Mouse (Mus musculus): ENCODE results near the gene Agfg2. TPM values are rescaled to one million over a fixed set of nuclear protein-coding genes. Genes with fewer than 3 reads are reported as not detected.
"Not testable (repeated sequence)": the region's sequence is repeated elsewhere in the genome, so short reads cannot be mapped to it uniquely, and the experiment has no call there.

The Agfg2 gene
- total RNA-seq (2021), result 10 to 100 TPM; 11.8 to 13.3 TPM

DNA sequence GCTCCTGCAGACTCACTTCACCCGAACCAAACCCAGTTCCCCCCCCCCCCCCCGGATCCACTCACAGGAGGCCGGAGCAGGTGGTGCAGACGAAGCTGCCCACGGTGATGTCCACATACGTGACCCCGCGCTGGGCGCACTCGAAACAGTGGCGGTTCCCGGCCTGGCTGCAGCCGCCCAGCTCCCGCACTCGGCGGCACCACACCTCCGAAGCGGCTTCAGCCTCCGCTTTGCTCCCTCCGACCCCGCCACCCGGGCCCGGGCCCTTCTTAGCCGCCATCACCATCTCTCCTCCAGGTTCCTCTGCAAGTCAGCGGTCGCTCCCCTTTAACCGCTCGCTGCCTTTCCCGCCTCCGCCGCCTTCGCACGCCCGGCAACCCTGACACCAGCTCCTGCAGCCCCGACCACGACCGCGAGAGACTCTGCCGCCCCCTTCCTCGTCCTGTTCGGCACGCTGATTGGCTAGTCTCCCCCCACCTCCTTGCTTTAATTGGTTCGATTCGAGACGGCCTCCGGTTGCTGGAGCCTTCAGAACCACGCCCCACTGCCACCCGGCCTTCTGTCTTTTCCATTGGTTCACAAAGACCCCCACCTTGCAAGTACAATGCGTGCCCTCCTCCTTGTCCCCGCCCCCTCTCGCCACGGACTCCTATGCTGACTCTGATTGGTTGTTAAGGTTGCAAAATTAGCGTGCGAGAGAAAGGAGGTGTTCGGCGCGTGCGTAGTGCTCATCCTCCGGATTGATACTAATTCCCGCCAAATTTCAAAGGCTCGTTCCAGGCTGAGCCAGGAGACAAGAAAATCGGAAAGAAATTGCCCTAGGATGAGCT, at the start of gene Agfg2:
Agfg2 (minus strand) TSS at position 433 of the 830 bp plus-strand sequence.
- intact Hi-C loops (cut with DNase I), result loop anchor here (5.0 kb wide), 1 partner anchor 53 kb away; no protein-coding TSS in a partner anchor
- peak; percentile 99 for DNase-seq (ENCODE audit: low spot score)

DNA sequence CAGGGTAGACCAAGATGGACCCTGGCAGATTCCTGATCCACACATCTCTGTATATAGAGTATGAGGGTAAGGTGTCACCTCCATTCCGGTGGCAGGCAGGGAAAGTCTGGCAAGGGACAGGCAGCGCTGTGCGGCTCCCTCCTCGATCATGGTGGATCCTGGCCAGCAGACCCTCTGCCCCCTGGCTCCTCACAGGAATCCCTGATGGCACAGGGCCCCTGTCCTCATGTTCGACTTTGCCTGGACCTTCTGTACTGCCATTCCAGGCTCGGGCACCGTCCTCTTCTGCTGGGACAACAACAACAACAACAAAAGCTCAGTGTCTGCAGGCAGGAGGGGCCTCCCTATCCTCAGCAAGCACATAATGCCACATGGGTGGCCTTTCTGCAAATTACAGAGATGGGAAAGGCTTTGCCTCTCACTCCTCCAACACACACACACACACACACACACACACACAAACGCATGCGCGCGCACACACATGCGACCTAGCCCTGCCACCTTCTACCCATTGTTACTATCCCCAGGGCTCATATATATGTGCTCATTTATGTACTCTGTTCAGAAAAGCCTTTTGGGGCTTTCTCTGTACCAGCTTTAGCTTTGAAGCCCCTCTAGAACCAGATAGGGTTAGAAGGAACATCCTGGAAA, 49.2 kb upstream of the Agfg2 start:
- intact Hi-C loops (cut with DNase I), result no loop called here
- DNase-seq (ENCODE audit: low spot score), result no peak

DNA sequence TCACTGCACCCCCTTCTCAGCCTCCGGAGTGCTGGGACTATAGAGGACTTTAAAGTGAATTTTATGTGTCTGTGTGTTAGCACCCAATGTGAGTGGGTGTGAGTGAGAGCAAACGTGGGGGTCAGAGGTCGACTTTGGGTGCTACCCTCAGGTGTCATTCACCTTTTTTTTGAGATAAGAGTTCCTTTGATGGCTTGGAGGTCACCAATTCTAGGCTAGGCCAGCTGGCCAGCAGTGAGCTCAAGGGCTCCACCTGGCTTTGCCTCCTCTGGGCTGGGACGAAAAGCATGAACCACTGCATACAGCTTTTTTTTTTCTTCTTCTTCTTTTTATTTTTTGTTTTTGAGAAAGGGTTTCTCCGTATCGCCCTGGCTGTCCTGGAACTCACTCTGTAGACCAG, 42.2 kb upstream of the Agfg2 start:
- intact Hi-C loops (cut with DNase I), result no loop called here
- no peak for DNase-seq (ENCODE audit: low spot score)

DNA sequence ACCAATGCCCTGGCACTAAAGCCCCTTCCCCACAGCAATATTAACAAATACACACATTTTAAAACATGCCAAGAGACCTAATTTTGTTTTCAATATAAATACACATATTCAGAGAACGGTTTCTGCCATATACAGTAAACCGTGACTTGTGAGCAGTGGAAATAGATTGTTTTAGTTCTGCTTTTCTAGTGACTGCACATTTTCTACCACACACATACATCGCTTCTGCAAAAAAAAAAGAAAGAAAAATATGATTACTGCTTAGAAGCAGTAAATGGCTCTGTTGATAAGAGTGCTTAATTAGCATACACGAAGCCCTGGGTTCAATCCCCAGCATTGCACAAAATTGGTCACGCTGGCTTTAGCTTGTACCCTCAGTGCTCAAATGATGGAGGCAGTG, 39.3 kb upstream of the Agfg2 start:
- no peak for DNase-seq (ENCODE audit: low spot score)
- intact Hi-C loops (cut with DNase I), result no loop called here

DNA sequence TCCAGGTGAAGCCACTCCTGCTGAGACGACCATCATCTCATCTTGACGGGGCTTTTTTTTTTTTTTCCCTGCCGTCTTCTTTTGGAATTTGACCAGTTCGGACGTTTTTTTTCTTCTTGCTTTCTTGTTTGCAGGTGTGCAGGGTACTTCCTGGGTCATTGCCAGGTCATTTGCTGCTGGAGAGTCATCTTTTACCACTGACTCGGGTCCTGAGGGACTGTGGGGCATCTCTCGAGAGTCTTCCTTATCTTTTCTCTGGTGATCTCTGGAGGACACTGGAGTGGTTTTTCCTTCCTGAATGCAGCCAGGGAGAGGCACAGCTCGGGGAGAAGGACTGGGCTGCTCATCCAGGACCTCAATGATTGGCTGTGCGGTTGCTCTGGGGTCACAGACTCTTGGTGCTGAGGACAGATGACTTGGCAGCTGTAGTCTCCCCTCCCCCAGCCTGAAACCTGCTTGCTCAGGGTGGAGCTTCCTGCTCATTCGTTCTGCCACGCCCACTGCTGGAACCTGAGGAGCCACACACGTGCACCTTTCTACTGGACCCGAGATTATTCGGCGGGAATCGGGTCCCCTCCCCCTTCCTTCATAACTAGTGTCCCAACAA, 36.1 kb upstream of the Agfg2 start:
- intact Hi-C loops (cut with DNase I); DNase-seq (ENCODE audit: low spot score): not testable (repeated sequence)

DNA sequence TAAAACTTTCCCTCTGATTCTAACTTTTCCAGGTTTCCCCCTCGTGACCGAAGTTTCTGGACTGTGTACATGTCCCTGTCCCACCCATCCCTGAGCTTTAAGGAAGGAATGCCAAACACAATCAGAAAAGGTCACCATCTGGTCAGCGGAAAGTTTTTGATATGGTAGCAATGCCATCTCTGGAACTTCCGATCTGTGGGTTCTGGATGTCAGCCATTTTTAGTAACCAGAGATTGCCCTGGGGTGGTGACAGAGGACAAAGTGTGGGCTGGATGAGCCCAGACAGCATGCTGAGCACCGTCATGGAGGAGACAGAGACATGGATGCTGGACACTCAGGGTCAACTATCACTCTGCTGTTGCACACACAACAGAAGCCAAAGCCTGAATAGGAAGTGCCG, 34.6 kb upstream of the Agfg2 start:
- intact Hi-C loops (cut with DNase I), result no loop called here
- no peak for DNase-seq (ENCODE audit: low spot score)

DNA sequence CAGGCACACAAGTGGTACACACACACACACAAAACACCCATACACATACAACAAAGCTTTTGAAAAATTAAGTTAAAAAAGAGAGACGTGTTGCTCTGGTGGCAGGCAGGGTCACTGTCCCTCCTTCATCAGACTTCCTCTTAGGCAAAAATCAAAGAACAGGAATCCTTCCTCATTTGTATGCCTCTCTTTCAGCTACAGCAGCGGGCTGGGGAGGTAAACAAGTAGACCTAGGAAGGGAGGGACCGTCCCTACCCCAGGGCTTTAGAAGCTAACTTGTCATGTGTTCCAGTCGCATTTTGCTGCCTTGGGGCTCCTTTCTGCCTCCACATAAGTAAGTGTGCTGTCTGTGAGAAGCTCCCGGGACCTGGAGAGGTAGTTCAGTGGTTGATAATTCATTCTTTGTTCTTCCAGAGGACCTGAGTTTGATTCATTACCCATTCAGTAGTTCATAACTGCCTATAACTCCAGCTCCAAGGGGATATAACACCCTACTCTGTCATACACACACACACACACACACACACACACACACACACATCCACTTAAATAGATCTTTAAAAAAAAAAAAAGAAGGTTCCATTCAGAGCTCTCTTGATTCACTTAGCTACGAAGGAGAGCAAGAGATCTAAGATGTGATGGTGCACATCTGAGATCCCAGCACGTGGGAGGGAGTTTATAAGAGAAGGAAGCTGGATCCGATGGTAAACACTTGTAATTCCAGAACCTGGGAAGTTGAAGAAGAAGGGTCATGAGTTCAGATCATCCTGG, 33.7 kb upstream of the Agfg2 start:
- intact Hi-C loops (cut with DNase I), result no loop called here
- no peak for DNase-seq (ENCODE audit: low spot score)

DNA sequence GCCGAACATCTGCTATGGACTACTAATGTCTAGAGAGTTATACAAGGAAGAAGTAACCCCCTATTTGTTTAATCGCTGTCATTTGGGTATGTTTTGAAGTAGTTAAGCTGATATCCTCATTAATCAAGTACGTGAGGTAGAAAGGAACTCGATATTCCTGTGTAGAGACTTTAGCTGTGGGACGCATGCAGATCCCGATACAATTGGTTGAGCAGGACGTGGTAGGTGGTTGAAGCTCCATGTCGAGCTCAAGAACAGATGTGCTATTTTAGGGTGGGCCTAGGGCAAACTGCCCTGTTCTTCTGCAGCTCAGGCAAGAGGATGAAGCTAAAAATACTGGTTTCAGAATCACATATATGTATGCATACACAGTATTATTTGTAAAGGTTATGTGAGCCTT, 31.2 kb upstream of the Agfg2 start:
- intact Hi-C loops (cut with DNase I), result no loop called here
- no peak for DNase-seq (ENCODE audit: low spot score)

DNA sequence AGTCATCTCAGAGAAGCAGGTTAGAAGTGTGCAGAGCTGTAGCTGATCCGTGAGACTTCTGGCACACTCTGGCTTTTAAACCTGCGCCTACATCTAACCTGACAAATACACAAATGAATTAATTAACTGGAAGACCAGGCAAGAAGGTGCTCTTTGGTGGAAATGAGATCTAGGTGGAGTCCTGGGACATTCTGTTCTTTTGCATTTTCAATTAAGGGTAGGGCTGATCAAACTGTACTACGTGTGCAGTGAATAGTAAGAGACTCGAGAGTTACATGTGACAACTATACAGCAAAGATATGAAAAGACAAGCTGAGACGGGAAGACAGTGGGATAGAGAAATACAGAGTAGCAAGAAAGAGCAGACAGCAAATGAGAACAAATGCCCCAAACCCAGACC, 28.9 kb upstream of the Agfg2 start:
- no peak for DNase-seq (ENCODE audit: low spot score)
- intact Hi-C loops (cut with DNase I), result no loop called here

DNA sequence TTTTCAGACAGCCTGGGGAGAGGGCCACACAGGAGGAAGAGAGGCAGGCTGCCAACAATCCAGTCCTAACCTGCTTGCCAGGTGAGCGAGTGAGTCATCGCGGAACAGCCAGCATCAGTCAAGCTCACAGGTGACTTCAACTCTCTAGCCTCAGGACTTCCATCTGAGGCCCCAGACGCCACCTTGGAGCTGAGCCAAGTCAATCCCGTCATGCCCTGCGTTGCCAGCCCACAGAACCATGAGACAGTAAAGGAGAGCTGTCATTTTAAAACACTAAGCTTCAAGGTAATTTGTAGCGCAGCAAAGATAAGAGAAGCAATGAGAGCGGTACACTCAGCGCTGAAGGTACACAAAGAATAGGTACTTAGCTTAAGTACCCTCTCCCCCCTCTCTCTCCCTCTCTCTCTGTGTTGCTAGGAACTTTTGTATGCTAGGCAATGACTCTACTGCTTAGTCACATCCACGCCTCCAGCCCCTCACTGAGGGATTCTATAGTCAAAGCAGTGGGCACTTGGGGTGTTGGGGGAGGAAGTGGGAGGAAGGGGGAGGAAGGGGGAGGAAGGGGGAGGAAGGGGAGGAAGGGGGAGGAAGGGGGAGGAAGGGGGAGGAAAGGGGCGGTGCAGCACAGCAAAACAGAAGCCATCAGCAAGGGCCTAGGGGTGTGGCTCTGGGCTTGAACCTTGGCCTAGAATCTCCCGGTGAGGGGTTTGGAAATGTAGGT, 22.5 kb upstream of the Agfg2 start:
- intact Hi-C loops (cut with DNase I), result no loop called here
- DNase-seq (ENCODE audit: low spot score), result no peak

DNA sequence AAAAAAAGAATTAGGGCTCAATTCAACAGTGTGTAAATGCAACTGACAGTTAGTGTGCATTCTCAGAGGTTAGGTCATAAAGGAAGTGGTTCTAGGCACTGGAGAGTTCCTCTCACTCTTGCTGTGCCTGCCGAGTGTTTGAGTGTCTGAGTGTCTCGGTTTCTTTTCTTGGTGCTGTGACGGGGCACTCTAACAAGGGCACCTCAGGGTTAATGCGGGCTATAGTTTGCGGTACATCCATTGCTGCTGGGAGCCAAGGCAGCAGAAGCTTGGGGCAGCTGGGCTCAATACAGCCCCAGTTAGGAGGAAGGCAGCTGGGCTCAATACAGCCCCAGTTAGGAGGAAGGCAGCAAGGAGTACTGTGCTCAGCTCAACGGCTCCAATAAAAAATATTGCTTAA, 20.7 kb upstream of the Agfg2 start:
- no peak for DNase-seq (ENCODE audit: low spot score)

DNA sequence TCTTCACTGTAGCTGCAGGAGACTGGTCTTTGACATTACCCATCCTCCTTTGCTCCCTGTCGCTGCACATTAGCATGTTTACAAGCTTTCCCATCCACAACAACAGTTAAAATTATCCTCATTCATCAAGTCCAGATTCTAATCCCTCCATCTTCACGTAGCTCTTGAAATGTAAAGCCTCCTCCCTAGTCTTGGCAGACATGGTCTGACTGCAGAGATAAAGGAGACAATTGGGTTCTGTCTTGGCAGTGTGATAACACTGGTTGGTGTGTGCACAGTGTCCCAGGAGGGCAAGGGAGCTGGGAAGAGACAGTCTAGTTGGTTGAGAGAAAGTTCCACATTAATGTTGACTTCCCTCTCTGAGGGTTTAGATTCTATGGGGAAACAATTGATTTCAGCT, 15.3 kb upstream of the Agfg2 start:
- no peak for DNase-seq (ENCODE audit: low spot score)
- intact Hi-C loops (cut with DNase I), result no loop called here

More for the DNA sequence above, 20.7 kb upstream of the Agfg2 start:
- intact Hi-C loops (cut with DNase I), result no loop called here

DNA sequence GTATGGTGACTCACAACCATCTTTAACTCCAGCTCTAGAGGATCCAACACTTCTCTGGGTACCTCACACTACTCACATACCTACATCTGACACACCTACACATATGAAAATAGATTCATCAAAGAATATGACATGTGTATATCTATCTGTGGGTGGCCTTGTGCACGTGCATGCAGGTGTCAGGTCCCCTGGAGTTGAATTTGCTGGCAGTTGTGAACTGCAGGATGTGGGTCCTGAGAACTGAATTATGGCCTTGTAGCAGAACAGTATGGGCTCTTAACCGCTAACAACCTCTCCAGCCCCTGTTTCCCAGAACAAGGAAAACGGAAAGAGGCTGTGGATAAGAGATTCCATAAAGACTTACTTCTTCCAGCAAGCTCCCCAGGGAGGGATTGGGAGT, 14.6 kb upstream of the Agfg2 start:
- DNase-seq (ENCODE audit: low spot score), result no peak
- intact Hi-C loops (cut with DNase I), result no loop called here

DNA sequence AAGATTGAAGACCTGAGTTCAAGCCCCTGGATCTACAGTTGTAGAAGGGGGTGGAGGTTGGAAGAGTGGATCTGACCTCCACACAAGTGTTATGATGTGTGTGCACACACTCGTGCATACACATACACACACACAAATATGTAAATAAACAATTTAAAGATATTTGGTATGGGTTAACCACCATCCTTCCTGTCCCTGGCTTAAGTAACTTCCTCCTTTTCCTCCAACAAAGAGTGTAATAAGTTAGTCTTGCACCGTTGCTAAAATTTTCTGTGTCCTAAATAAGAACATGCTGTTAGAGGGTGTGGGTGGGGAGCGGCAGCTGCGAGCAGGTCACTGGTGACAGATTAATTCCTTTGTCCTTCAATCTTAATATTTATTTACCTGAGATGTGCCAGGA, 11.4 kb upstream of the Agfg2 start:
- intact Hi-C loops (cut with DNase I), result no loop called here
- DNase-seq (ENCODE audit: low spot score), result no peak

DNA sequence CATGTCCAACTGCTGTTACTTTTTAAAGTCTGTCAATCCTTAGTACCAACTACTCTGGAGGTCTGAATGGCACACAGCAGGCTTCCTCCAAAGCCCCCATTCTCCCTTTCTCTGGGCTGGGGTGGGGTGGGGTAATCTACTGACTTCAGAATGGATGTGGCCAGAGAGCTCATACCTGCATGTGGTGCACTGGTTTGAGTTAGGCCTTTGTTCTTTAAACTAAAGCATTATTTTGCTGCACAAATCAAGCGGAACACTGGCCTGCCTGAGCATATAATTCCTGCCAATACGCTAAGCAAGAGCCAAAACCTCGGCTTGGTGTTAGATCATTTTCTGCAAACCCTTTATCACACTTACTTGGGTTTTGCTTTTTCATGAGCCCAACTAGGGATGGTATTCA, 10.3 kb upstream of the Agfg2 start:
- intact Hi-C loops (cut with DNase I), result no loop called here
- no peak for DNase-seq (ENCODE audit: low spot score)

DNA sequence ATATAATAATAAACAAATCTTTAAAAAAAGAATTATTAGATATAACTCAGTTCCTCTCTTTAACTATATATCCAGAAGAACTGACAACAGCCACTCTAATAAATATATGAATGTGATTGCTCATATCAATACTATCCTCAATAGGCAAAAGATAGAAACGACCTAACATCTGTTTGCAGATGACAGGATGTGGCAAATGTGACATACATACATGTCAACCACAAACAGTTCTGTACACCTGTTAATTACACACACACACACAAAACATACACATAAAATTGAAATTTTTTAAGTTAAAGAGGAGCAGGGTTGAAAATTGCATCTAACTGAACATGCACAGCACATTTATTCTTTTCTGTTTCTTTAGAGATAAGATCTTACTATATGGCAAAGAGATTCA, 7.4 kb upstream of the Agfg2 start:
- intact Hi-C loops (cut with DNase I), result no loop called here
- no peak for DNase-seq (ENCODE audit: low spot score)

DNA sequence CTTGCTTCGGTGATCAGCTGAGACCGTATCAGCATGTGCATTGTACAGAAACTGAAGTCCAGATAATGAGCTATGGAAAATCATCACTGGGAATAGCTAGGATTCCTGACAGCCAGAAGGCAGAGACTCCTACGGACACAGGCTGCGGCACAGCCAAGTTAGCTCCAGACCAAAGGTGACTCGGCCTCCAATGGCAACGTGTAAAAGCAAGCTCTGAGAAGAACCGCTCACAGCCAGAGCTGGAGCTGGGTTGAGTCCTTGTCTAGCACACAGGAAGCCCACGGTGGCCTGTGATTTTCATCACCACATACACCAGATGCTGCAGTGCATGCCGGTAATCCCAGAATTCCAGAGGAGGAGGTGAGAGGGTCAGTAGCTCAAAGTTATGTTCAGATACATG, 6.0 kb upstream of the Agfg2 start:
- intact Hi-C loops (cut with DNase I), result no loop called here
- DNase-seq (ENCODE audit: low spot score), result no peak

DNA sequence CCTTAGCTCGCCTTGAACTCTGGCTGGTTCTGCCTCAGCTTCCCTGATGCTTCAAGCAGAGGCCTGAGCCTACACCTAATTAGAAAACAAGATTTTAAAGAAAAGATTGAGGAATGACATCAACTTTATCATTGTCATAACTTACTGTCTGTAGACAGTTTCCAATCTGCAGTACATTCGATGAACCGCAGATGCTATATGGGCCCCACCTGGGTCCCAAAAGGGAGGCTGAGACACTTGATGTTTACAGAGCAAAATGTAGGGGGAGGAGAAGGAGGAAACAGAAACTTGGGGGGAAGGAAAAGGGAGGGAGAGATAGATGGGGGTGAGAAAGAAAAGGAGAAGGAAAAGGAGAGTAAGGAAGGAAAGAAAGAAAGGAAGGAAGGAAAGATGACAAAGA, 5.4 kb upstream of the Agfg2 start:
- intact Hi-C loops (cut with DNase I), result loop anchor here (5.0 kb wide), 1 partner anchor 47 kb away; no protein-coding TSS in a partner anchor
- no peak for DNase-seq (ENCODE audit: low spot score)

DNA sequence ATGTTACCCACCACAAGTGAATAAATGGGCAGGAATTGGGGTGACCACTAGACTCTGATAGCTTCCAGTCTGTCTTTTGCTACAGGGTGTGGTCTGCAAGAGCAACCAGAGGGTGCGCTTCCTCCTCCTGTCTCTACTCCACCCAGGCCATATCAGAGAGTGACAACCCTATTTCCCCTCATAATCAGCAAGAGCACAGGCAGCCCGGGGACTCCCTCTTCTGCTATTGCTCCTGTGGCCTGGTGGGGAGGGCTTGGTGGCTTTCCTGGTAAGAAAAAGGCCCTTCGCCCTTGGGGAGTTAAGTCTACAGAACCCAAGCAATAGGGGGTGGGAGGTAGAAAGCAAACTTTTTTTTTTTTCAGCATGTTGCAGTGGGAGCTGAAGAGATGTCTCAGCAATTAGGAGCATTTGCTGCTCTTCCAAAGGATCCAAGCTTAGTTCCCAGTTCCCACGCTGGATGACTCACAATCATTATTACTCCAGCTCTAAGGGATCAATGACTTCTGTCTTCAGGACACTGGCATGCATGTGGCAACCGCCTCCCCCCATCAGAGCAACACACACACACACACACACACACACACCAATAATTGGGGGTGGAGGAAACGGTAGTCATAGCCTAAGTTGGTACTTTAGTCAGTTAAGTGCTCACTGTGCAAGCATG, 1.7 kb upstream of the Agfg2 start:
- intact Hi-C loops (cut with DNase I), result loop anchor here (2.0 to 5.0 kb wide), 2 partner anchors 29 to 51 kb away; no protein-coding TSS in a partner anchor
- DNase-seq (ENCODE audit: low spot score), result no peak

Measured in heart, postnatal 25 days (tissue).